Mouse (Mus musculus): Measurements from ENCODE around the gene Gm21760.
"Not testable (repeated sequence)": the region's sequence is repeated elsewhere in the genome, so short reads cannot be mapped to it uniquely, and the experiment has no call there.

The Gm21760 gene

GRCm38 (mm10) chrY:80133479-80133878 lies at the start of gene Gm21760:
TSS of gene Gm21760 (plus strand) at chrY:80133779.
- not testable (repeated sequence) for DNase-seq

Measured in retina, postnatal 1 day (tissue).